Mouse (Mus musculus): ENCODE data around the gene Gm20547. TPM values are rescaled to one million over a fixed set of nuclear protein-coding genes. Genes with fewer than 3 reads are reported as not detected.

The Gm20547 gene
- polyA plus RNA-seq, 1 experiment: 0.13 TPM

DNA sequence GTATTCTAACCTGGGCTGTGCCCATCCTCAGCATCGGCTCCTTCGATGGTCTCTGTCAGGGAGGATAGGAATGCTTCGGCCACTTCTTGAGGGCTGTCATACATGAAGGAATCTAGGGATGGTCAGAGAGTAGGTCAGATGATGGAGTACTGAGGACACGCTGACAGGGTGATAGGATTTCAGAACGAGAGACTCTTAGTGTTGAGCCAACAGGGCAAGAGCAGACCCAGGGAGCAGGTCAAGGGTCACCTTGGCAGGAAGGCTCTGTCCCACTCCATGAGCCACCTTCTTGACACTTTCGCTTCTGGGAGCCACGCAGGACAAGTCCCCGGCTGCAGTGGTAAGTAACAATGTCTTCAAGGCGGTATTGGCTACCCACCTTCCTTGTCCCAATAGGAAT, 21.3 kb downstream of the Gm20547 start:
- H3K4me3 ChIP-seq (ENCODE audit: insufficient read depth, low read length): no peak overlapping the region
- H3K27ac ChIP-seq (ENCODE audit: insufficient read depth, low read length): no peak overlapping the region
- no peak for TF ChIP-seq POLR2A (IDR thresholded peaks at IDR 0.05; ENCODE audit: extremely low read depth, insufficient read depth, low read length)
- TF ChIP-seq CTCF (IDR thresholded peaks at IDR 0.05; ENCODE audit: extremely low read depth, insufficient read depth, low read length): no peak
- H3K4me1 ChIP-seq (ENCODE audit: control insufficient read depth, insufficient read depth, low read length): no peaks in the 10 kb centered on the region

DNA sequence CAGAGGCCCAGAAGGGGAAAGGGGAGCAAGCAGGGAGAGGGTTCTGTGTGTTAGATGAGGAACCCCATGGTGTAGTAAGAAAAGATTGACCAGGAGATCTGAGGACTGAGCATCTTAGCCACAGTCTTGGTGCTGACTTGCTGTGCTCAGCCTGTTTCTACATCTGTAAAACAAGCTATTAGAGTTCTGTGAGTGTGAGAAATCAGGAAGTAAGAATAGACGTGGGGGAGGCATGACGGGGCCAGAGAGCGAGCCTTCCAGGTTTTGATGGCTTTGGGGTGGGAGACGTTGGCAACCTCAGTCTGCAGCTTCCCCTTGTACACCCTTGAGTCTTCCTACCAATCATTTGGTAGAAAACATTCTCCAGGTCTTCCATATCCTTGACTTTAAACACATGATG, 23.2 kb downstream of the Gm20547 start:
- Histone ChIP-seq H3K27ac (ENCODE audit: insufficient read depth, low read length) (no peak overlapping the region), H3K4me1 (ENCODE audit: control insufficient read depth, insufficient read depth, low read length) (no peaks in the 10 kb centered on the region), H3K4me3 (ENCODE audit: insufficient read depth, low read length) (no peak overlapping the region)
- no peak for TF ChIP-seq POLR2A (IDR thresholded peaks at IDR 0.05; ENCODE audit: extremely low read depth, insufficient read depth, low read length)
- no peak for TF ChIP-seq CTCF (IDR thresholded peaks at IDR 0.05; ENCODE audit: extremely low read depth, insufficient read depth, low read length)

DNA sequence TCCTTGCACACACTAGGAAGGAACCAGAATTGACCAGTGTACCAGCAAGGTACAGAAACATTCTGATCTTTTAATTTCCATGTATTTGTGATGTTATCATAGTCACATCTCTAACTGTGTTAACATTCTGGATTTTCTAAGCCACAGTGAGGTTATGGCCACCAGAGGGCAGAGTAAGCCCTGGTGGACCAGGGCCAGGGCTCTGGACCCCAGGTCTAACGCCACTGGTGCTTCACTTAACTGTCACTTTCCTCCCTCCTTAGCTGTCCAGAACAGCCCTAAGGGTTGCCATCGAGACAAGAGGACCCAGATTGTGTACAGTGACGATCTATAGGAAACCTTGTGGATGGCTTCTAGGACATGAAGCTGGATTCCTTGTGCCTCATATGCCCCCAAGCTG, 26.0 kb downstream of the Gm20547 start:
- Histone ChIP-seq H3K4me1 (ENCODE audit: control insufficient read depth, insufficient read depth, low read length) (peaks cover 4% of the 10 kb centered on the region; the same call in 1 of the 2 replicates), H3K4me3 (ENCODE audit: insufficient read depth, low read length) (no peak overlapping the region), H3K27ac (ENCODE audit: insufficient read depth, low read length) (no peak overlapping the region)
- TF ChIP-seq CTCF (IDR thresholded peaks at IDR 0.05; ENCODE audit: extremely low read depth, insufficient read depth, low read length): peak; percentile 60
- TF ChIP-seq POLR2A (IDR thresholded peaks at IDR 0.05; ENCODE audit: extremely low read depth, insufficient read depth, low read length): no peak

DNA sequence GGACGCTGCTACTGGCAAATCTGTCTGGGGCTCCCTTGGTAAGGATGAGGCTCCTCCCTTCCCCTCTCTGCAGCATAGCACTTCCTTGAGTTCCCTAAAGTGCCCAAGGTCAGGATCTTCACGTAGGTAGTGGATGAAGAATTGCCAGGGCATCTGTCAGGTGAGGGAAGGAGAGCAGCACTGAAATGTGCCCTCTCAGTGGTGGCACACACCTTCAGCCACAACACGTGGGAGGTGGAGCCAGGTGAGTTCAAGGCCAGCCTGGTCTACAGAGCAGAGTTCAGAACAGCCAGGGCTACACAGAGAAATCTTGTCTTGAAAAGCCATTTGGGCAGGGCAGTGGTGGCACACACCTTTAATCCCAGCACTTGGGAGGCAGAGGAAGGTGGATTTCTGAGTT, 27.1 kb downstream of the Gm20547 start:
- H3K27ac ChIP-seq (ENCODE audit: insufficient read depth, low read length): no peak overlapping the region
- no peak for TF ChIP-seq POLR2A (IDR thresholded peaks at IDR 0.05; ENCODE audit: extremely low read depth, insufficient read depth, low read length)
- TF ChIP-seq CTCF (IDR thresholded peaks at IDR 0.05; ENCODE audit: extremely low read depth, insufficient read depth, low read length): no peak
- H3K4me1 ChIP-seq (ENCODE audit: control insufficient read depth, insufficient read depth, low read length): peaks cover 4% of the 10 kb centered on the region; the same call in 1 of the 2 replicates
- H3K4me3 ChIP-seq (ENCODE audit: insufficient read depth, low read length): no peak overlapping the region

DNA sequence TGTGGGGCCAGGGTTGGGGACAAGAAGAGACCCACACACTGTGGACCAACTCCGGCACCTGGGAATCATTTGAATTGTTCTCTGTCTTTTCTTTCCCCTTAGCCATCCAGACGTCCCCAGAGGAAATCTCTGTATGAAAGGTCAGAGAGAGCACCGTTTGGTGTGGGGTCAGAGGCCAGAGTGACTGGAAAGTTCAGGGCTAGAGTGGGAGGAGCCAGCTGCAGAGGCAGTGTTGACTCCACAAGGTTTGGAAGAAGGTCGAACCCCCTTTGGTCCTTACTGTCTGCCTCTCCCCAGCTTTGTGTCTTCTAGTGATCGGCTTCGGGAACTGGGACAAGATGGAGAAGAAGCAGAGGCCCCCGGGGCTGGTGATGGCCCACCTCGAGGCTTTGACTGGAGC, 28.3 kb downstream of the Gm20547 start:
- no peak overlapping the region for H3K27ac ChIP-seq (ENCODE audit: insufficient read depth, low read length)
- peaks cover 7% of the 10 kb centered on the region; the same call in 1 of the 2 replicates for H3K4me1 ChIP-seq (ENCODE audit: control insufficient read depth, insufficient read depth, low read length)
- TF ChIP-seq POLR2A (IDR thresholded peaks at IDR 0.05; ENCODE audit: extremely low read depth, insufficient read depth, low read length) (no peak), CTCF (IDR thresholded peaks at IDR 0.05; ENCODE audit: extremely low read depth, insufficient read depth, low read length) (no peak)
- no peak overlapping the region for H3K4me3 ChIP-seq (ENCODE audit: insufficient read depth, low read length)

DNA sequence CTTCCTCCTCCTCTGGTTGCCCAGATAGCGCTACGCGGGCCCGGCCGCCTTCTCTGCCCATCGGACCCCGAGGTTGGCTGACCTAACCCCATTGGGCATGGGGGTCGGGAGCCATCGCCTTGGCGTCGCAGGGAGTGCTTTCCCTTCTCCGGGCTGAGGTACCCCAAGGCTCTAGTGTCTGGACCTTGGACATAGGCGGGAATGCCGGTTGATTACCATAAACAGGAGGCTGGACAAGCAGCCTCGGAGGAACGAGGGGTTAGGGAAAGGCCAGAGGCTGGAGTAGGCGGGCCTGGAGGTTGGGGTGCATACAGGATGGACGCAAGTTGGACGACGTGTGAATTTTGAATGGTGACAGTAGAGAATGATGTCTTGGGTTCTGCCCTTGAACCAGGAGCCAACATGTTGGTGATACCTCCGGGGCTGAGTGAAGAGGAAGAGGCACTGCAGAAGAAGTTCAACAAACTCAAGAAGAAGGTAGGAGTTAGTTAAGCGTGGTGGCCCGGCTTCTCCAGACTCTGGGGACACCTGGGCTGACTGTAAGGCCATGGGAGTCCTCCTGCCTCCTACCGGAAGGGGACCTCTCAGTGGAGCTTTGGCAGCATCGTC, 31.2 kb downstream of the Gm20547 start:
- Histone ChIP-seq H3K4me3 (ENCODE audit: insufficient read depth, low read length) (peak overlapping the region; percentile 88), H3K27ac (ENCODE audit: insufficient read depth, low read length) (no peak overlapping the region), H3K4me1 (ENCODE audit: control insufficient read depth, insufficient read depth, low read length) (peaks cover 7% of the 10 kb centered on the region; the same call in 1 of the 2 replicates)
- TF ChIP-seq POLR2A (IDR thresholded peaks at IDR 0.05; ENCODE audit: extremely low read depth, insufficient read depth, low read length) (no peak), CTCF (IDR thresholded peaks at IDR 0.05; ENCODE audit: extremely low read depth, insufficient read depth, low read length) (no peak)

DNA sequence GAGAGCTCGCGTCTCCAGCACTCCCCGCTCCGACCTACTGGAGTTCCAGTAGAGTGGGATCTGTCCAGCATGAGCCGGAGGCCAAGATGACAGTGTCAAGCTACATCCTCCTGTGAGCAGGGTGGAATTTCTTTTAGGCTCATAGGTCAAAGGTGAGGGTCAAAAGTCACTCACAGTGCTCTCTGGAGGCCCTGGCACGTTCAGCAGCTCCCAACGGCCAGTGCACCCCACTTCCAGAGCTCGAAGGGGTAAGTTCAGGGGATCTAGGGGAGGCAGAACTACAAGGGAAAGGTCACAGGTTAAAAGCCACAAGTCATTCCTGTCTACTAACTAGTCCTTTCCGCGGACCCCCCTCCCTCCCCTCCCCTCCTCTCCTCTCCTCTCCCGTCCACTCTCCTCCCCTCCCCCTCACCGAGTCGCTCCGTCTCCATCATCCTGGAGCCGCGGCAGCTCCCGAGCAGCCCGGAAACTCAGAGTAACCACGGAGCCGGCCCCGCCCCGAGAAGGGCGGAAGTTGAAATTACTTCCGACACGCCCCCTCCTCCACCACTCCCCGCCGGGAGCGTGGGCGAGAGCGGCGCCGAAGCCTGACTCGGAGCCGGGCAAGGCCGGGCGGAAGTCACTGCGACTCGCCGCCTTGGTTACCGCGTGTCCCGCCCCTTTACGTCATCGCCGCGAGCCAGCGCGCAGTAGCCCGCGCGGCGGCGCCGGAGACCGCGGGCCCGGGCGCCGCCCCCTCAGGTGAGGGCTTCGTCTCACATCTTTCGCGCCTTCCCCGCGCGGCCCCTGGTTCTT, 31.9 kb downstream of the Gm20547 start, which contains the start of the genes Skiv2l and Nelfe:
Gene Skiv2l (minus strand): TSS at position 489 of the 795 bp plus-strand sequence.
Gene Nelfe (plus strand): TSS at position 670 of the 795 bp plus-strand sequence.
- peak within 1 kb of the TSS; percentile 88 for H3K4me3 ChIP-seq (ENCODE audit: insufficient read depth, low read length)
- no peak within 1 kb of the TSS for H3K27ac ChIP-seq (ENCODE audit: insufficient read depth, low read length)
- H3K4me1 ChIP-seq (ENCODE audit: control insufficient read depth, insufficient read depth, low read length): peaks cover 7% of the 10 kb centered on the region; the same call in 1 of the 2 replicates
- TF ChIP-seq CTCF (IDR thresholded peaks at IDR 0.05; ENCODE audit: extremely low read depth, insufficient read depth, low read length): no peak
- TF ChIP-seq POLR2A (IDR thresholded peaks at IDR 0.05; ENCODE audit: extremely low read depth, insufficient read depth, low read length): peak; percentile 33; the same call in 1 of the 2 replicates

DNA sequence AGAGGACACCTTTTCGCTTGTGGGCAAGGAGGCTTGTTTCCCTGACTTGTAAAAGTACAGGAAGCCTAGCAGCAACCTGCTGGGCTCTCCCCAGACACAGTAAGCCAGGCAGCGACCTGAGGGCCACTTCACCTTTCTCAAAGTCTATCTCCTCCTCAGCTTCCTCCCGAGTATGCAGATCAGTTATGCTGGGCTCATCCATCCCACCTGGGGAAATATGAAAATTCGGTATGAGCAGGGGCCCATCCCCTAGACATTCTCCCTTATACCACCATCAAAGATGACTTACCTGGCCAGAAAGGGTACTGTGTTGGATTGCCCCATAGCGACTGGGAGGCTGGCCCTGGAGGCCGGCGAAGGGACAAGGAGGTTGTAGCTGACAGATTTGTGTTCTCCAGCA, 34.2 kb downstream of the Gm20547 start:
- TF ChIP-seq POLR2A (IDR thresholded peaks at IDR 0.05; ENCODE audit: extremely low read depth, insufficient read depth, low read length) (no peak), CTCF (IDR thresholded peaks at IDR 0.05; ENCODE audit: extremely low read depth, insufficient read depth, low read length) (no peak)
- H3K4me1 ChIP-seq (ENCODE audit: control insufficient read depth, insufficient read depth, low read length): peaks cover 7% of the 10 kb centered on the region; the same call in 1 of the 2 replicates
- no peak overlapping the region for H3K27ac ChIP-seq (ENCODE audit: insufficient read depth, low read length)
- no peak overlapping the region for H3K4me3 ChIP-seq (ENCODE audit: insufficient read depth, low read length)

DNA sequence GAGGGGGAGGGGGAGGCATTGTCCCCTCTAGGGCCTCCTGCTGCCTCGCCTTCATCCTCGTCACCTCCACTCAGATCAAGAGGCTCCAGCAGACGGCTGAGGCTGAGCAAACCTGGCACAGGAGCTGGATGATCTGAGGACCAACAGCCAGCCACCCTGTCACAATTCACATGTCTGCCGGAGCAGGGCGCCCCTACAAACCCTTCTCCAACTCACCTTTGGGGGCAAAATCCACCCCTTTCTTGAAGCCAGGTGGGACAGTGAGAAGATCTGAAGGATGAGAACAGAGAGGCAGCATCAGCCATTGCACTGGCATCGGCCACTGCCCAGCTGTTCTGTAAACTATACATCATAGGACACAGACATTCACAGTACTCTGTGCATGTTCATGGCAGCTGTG, 34.6 kb downstream of the Gm20547 start:
- H3K27ac ChIP-seq (ENCODE audit: insufficient read depth, low read length): no peak overlapping the region
- H3K4me1 ChIP-seq (ENCODE audit: control insufficient read depth, insufficient read depth, low read length): peaks cover 7% of the 10 kb centered on the region; the same call in 1 of the 2 replicates
- TF ChIP-seq CTCF (IDR thresholded peaks at IDR 0.05; ENCODE audit: extremely low read depth, insufficient read depth, low read length) (no peak), POLR2A (IDR thresholded peaks at IDR 0.05; ENCODE audit: extremely low read depth, insufficient read depth, low read length) (no peak)
- H3K4me3 ChIP-seq (ENCODE audit: insufficient read depth, low read length): no peak overlapping the region
